Mouse (Mus musculus) large intestine, adult 2 months (tissue): ENCODE measurements around the gene Prkar2b. TPM values are rescaled to one million over a fixed set of nuclear protein-coding genes. Genes with fewer than 3 reads are reported as not detected.
"Not testable (repeated sequence)": the region's sequence is repeated elsewhere in the genome, so short reads cannot be mapped to it uniquely, and the experiment has no call there.

Experiments used
- DNase-seq: peaks from one replicate; pipeline ENCODE4 v3.0.0-alpha.2; 2012; ENCODE audit warnings: low read depth, low spot score
- WGBS: fragments of 180-500 bp; shearing (Covaris S2); methylation state at CpG from one replicate; pipeline ENCODE4 v1.1.7; 2018; 5-methylcytosine and 5-hydroxymethylcytosine counted together
- polyA plus RNA-seq: library from polyadenylated mRNA; depleted of rRNA; stranded (reverse); fragments of >200 nt; gene quantifications from 2 replicates; pipeline ENCODE4 v1.2.3, GENCODE M21; 2012

Prkar2b gene
- polyA plus RNA-seq, 1 experiment: 1.3 TPM

GRCm38 (mm10) chr12:32014811-32015210 lies 46.3 kb downstream of the Prkar2b start:
- WGBS: 64% methylated on average over 7 of the region's 7 CpGs
- DNase-seq: no peak

GRCm38 (mm10) chr12:32012169-32012568 lies 48.9 kb downstream of the Prkar2b start:
- WGBS: 77% methylated on average over 2 of the region's 2 CpGs
- DNase-seq: no peak

DNA sequence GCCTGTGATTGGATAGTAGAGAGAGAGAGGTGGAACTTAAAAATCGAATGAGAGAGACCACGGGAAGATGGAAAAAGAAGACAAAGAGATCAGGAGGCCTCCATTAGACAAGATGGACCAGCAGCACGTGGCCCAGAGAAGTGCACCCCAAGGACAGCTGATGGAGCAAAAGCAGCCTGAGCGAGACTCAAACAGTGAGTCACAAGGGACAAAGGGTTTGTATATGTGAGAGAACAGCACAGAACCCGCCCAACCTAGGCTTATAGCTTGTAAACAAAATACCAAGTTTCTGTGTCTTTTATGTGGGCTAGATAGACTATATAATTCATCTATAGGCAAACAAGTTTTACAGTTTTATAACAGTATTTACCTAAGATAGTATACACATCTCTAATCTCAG lies 50.0 kb downstream of the Prkar2b start:
- peak; percentile 21 for DNase-seq
- WGBS: 44% methylated on average over 5 of the region's 5 CpGs

DNA sequence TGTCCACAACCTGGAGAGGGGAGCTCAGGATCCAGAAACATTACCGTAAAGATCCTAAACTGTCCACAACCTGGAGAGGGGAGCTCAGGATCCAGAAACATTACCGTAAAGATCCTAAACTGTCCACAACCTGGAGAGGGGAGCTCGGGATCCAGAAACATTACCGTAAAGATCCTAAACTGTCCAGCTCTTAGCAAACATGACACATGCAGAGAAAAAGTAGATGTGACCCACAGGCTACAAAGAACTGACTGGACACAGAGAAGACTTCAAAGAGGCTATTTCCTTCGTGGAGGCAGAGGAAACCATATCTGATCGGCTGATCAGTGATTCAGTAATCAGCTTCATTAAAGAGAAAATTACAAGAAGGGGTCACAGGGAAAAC lies 51.1 kb downstream of the Prkar2b start:
- WGBS: 68% methylated on average over 6 of the region's 6 CpGs
- not testable (repeated sequence) for DNase-seq

- no peak for DNase-seq
- WGBS: 54% methylated on average over 8 of the region's 8 CpGs
Measured at GRCm38 (mm10) chr12:32009267-32009984, 51.7 kb downstream of the Prkar2b start.

GRCm38 (mm10) chr12:32008728-32009127 lies 52.4 kb downstream of the Prkar2b start:
- DNase-seq: no peak
- 88% methylated on average over 5 of the region's 5 CpGs for WGBS

- WGBS: 88% methylated on average over 4 of the region's 4 CpGs
- no peak for DNase-seq
Measured at GRCm38 (mm10) chr12:32007646-32008045, 53.5 kb downstream of the Prkar2b start.

DNA sequence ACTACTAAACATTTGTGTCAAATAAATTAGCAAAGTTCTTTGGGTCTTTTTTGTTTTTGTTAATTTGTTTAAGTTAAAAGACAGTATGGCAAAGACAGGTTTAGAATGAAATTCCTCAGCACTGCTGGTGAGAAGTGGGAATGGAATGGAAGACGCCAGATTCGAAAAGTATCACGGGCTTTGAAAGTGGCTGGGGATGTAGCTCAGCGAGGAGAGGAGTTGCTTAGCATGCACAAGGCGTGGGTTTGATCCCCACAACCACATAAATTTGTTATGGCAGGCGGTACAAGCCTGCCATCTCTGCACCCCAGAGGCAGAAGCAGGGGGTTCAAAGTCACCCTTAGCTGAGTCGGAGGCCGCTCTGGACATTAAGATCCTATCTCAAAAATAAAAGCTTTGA lies 54.1 kb downstream of the Prkar2b start:
- no peak for DNase-seq
- WGBS: 92% methylated on average over 8 of the region's 8 CpGs

DNA sequence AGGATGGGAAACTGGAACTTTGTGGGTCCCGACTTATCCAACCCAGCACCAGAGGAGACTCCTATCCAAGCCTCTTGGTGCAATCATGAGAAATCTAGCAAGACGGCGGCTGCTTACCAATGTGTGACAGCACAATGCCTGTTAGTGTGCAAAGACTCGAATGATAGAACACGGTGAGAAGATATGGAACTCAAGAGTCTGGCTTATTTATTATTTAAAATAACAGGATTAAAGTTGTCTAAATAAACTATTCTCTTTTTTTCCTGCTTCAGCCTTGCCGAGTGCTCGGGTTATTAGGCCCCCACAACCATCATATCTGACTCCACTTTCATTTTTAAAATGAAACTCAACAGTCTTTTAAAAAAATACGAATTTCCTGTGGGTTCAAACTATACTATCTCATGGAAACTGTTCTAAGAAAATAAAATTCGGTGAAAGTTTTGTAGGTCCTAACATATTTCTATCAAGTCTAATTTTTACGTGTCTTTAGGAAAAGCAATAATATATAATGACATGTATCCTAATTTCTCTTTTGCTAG lies 54.6 kb downstream of the Prkar2b start:
- no peak for DNase-seq

GRCm38 (mm10) chr12:32000464-32000863 lies 60.6 kb downstream of the Prkar2b start:
- WGBS: 93% methylated on average over 7 of the region's 7 CpGs
- no peak for DNase-seq

More for the DNA sequence above, 54.6 kb downstream of the Prkar2b start:
- 75% methylated on average over 10 of the region's 10 CpGs for WGBS

- 83% methylated on average over 5 of the region's 5 CpGs for WGBS
- DNase-seq: no peak
Measured at GRCm38 (mm10) chr12:31998706-31999105, 62.4 kb downstream of the Prkar2b start.

DNA sequence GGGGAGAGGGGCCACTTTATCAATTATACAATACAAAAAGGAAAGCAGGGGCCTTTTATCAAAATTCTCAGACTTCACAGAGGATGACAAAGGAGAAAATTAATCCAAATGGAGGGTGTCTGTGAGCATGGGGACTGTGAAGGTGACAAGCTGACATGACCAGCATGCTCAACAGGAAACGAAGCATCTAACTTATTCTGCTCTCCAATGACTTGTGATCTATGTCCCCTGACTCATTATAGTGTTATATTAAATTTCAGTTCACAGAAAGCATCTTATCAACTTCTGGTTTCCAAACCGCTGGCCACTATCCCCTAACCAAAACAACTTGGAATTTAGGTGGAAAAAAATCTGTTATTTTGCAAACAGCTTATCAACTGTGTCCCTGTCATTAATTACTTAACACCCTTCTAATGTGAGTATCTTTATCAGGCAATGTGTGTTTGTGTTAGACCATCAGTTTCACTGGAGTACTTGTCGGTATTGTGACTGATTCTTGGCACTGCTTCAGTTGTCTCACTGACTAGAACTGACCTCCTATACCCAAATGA lies 63.7 kb downstream of the Prkar2b start:
- DNase-seq: no peak
- 84% methylated on average over 3 of the region's 3 CpGs for WGBS

GRCm38 (mm10) chr12:31996877-31997276 lies 64.2 kb downstream of the Prkar2b start:
- WGBS: 24% methylated on average over 5 of the region's 5 CpGs
- DNase-seq: no peak

- no peak for DNase-seq
- 62% methylated on average over 4 of the region's 4 CpGs for WGBS
Measured at GRCm38 (mm10) chr12:31990575-31990974, 70.5 kb downstream of the Prkar2b start.

DNA sequence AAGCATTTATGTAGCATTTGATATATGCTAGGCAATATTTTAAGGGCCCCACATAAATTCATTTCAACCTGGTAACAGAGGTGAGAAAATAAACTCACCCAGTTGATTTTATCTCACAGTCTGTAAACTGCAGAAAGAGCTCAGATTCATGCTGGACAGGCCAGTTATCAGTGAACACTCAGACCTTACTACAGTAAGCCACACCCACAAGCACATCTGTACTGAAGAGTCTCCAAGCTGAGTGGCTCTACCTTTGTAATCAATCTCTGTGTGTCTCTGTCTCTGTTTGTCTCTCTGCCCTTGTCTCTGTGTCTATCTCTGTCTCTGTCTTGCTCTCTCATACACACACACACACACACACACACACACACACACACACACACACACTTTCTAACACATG lies 71.4 kb downstream of the Prkar2b start:
- no peak for DNase-seq

GRCm38 (mm10) chr12:31986463-31986862 lies 74.6 kb downstream of the Prkar2b start:
- no peak for DNase-seq
- WGBS: 86% methylated on average over 2 of the region's 2 CpGs

GRCm38 (mm10) chr12:31985738-31986137 lies 75.4 kb downstream of the Prkar2b start:
- no peak for DNase-seq
- WGBS: 95% methylated on average over 6 of the region's 6 CpGs

DNA sequence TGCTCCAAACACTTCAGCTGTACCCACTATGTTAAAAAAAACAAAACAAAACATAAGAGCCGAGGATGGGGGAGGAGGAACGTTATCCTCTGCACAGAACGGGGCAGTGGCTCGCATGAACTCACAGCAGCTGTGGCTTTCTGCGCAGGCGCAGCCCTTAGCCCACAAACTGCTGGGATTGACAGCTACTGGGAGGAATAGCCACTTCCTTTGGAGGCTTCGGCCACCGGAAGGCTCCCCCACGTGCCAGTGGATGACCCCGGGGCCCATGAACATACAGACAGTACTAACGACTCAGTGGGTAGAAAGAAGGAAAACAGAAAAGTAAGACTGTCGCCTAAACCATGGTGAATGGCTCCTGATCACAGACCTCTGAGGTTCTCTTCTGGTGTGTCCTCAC lies 76.4 kb downstream of the Prkar2b start:
- no peak for DNase-seq
- WGBS: 69% methylated on average over 12 of the region's 12 CpGs

- no peak for DNase-seq
- WGBS: 66% methylated on average over 2 of the region's 2 CpGs
Measured at GRCm38 (mm10) chr12:31984206-31984605, 76.9 kb downstream of the Prkar2b start.

DNA sequence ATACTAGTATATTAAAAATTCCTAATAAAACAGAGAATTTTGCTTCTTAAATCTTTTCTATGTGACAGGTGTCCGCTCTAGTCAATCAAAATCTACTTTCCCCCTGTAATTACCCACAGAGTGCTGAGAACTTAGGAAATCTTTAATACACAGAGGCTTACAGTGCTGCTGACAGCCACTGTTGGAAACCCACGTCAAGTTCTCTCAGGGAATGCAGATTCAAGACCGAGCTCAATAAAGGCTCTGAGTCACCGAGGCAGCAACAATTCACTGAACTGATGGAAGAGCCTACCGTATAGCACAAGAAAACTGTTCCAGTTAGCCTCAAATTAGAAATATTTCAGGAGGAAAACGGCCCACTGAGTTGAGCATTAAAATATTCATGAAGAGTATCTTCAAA lies 77.3 kb downstream of the Prkar2b start:
- DNase-seq: no peak
- 83% methylated on average over 6 of the region's 6 CpGs for WGBS

DNA sequence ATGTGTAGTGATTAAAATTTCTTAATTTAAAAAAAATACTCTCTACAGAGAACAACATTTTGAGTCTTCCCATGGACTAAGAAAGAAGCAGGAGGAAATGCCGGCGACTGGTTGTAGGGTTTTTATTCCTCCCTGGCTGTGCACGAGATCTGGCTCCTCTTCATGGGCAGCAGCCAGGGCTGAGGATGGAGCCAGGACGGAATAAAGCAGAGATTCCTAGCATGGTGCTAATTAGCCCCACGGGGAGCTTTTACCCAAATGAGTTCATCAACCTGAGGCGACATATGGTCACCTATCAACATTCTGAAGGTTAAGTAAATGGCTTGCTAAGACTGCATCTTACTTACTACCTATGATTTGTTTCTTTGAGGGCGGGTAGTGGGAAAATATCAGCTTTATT lies 77.9 kb downstream of the Prkar2b start:
- WGBS: 83% methylated on average over 7 of the region's 7 CpGs

More for the DNA sequence above, 77.9 kb downstream of the Prkar2b start:
- DNase-seq: no peak
